Mouse (Mus musculus) right cerebral cortex, adult 18-20 months (tissue): ENCODE results near the gene Fndc10.
A peak's percentile ranks its signal among the peaks of the same experiment; 100 is the strongest.

Experiments used
- DNase-seq: peaks from one replicate; pipeline ENCODE4 v3.0.0; 2022; ENCODE audit warnings: mixed read lengths

The Fndc10 gene

DNA sequence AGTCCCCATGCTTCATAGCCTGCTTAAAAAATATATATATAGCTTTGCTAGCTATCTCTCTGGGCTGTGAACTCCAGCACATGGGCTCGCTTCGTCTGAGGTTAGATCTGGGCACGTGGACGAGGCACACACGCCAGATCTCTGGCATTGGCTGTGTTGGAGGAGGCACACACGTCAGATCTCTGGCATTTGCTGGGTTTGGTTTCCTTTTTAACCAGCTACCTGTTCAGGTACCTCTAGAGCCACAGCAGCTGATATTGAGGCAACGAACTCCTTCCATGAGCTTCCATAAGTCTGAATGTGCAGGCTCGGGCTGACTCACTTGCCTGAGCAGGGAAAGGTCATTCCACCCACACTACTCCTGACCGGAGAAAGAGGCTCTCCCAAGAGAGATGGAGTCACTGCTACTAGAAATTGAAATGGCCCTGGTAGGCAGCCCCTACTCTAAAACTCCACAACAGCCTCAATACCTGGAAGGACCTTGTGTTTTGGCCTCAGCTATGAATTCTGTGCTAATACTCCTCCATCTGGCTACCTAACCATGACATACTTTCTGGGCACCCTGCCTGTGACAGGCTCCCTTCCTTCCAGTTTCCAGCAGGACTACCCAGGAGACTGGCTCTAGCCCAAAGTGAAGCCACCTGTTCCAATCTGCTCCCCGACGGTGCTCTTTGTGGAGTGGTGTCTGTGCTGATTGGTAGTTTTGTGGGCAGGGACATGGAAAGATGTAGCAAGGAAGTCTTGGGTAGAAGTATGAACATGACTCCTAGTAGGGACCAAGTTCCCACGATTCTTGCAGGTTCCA is 3.4 kb upstream of the Fndc10 start:
- no peak for DNase-seq

DNA sequence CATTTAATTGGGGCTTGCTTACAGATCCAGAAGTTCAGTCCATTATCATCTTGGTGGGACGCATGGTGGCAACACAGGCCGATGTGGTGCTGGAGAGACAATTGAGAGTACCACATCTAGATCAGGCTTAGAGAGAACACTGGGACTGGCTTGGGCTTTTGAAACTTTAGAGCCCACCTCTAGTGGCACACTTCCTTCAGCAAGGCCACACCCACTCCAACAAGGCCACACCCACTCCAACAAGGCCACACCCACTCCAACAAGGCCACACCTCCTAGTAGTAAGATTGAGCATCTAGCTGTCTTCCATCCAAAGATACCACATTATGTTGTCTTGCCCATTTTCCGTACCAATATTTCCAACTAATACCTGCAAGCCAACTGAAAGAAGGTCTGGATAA is 1.7 kb upstream of the Fndc10 start:
- DNase-seq, result no peak

DNA sequence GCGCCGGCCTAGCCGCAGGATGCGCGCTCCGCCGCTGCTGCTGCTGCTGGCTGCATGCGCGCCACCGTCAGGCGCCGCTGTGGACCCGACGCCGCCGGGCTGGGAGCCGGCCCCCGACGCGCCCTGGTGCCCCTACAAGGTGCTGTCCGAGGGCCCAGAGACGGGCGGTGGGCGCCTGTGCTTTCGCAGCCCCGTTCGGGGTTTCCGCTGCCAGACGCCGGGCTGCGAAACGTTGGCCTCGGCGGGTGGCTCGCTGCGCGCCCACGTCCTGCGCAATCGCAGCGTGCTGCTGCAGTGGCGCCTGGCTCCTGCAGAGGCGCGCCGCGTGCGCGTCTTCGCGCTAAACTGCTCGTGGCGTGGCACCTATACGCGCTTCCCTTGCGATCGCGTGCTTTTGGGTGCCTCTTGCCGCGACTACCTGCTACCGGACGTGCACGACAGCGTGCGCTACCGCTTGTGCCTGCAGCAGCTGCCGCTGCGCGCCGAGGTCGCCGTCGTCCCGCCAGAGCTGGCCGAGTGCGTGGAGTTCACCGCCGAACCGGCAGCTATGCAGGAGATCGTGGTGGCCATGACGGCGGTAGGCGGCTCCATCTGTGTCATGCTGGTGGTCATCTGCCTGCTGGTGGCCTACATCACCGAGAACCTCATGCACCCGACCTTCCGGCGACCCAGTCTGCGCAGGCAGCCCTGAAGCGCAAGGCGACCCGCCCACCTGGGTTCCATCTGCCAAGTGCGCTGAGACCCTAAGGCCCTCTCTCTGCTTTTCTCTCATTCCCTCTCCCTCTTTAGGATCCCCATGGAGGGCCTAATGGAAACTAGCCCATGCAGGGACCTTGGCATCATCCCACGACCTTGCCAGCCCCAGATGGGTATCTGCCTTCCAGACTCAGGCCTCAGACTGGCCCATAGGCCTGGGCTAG is 600 bp downstream of the Fndc10 start:
- DNase-seq, result peak; percentile 87

- no peak for DNase-seq
These were observed 1.5 kb downstream of the Fndc10 start for GRCm38 (mm10) chr4:155695531-155696062.

GRCm38 (mm10) chr4:155696261-155697255 is 2.4 kb downstream of the Fndc10 start:
- peak; percentile 34 for DNase-seq

GRCm38 (mm10) chr4:155700425-155700824 is 6.3 kb downstream of the Fndc10 start:
- no peak for DNase-seq

DNA sequence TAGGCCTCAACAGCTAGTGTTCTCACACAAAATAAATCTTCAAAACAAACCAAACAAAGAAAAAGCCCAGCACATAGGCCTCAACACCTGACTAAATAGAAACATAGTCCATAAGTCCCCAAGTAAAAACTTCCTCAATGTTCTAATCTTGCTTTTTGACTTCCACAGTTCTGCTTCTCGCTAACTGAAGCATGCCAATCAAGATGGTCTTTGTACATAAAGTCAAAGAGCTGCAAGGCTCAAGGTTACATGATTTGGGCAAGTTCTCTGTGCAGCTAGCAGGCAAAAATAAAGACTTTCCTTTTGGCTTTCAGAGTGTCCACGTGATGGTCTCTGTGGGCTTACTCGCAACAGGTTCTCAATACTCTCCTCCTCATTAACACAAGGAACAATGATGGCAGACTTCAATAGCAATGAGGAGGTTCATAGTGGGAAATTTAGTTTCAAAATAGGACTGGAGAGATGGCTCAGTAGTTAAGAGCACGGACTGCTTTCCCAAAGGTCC is 9.3 kb downstream of the Fndc10 start:
- DNase-seq, result no peak

DNA sequence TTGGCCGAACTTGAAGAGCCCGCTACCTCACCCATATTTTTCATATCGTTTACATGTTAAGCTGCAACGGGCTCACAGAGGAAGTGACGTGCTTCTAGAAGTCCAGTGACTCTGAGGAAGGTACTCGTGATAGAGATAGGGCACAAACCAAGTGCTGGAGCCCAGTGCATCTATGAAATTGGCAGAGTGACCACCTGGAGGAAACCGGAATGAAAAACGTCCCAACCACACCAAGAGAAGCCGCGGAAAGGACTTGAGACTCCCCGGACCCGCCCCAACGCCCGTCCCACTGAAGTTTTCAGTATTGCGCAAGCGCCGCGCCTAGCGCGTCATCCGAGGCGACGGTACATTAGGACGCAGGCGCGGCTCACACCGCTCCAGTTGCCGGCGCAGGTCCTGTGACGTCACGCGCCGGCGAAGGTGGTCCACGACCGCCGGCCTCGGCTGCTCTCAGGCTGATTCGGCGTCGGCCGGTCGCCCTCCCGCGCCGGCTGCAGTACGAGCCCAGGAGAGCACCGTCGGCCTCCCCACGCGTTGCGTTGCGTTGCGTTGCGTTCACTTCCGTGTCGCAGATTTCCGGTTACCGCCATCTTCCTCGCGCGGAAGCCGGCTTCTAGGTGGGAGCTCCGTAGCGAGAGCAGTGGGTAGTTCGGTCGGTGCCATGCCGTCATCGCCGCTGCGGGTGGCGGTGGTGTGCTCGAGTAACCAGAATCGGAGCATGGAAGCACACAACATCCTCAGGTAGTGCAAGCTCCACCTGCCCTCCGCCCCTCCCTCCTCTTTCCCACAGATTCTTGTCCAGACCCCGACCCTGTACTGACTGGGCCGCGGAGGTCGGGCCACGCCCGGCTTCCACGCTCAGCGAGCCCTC is 10.8 kb downstream of the Fndc10 start, which contains the start of gene Ssu72:
Ssu72 (plus strand) TSS at position 80 of the 871 bp plus-strand sequence.
- peak; percentile 95 for DNase-seq

DNA sequence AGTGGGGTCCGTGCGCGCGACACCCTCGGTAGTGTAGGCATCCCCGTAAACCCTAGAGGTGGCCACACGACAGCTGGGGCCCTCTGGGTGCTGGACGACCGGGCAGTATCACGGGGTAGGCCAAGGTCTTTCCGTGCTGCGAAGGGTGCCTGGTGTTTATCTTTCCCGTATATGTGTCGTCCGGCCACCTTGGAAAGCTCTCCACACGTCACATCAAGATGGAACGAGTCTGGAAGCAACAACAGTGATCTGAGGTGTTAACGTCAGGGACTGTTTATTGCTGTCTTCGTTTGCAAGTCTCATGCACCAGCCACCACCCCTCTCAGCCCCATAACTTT is 11.4 kb downstream of the Fndc10 start:
- no peak for DNase-seq

DNA sequence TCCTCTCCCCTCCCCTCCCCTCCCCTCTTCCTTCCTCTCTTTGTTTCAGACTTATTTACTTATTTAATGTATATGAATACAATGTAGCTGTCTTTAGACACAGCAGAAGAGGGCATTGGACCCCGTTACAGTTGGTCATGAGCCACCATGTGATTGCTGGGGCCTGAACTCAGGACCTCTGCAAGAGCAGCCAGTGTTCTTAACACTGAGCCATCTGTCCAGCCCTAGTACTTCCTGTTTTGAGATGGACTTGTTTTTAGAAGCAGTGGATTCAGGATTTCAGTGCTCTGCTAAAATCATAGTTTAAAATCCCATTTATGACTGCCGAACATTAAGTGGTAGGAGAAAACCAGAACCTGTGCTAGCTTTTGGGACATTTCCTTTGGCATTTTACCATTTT is 14.4 kb downstream of the Fndc10 start:
- no peak for DNase-seq

GRCm38 (mm10) chr4:155708988-155709387 is 14.8 kb downstream of the Fndc10 start:
- no peak for DNase-seq

GRCm38 (mm10) chr4:155710521-155711252 is 16.5 kb downstream of the Fndc10 start:
- no peak for DNase-seq

GRCm38 (mm10) chr4:155721668-155722083 is 27.5 kb downstream of the Fndc10 start:
- no peak for DNase-seq

- no peak for DNase-seq
These were observed 33.9 kb downstream of the Fndc10 start for GRCm38 (mm10) chr4:155727993-155728392.

GRCm38 (mm10) chr4:155733267-155733666 is 39.1 kb downstream of the Fndc10 start:
- no peak for DNase-seq

- DNase-seq, result peak; percentile 93
These were observed 40.3 kb downstream of the Fndc10 start, which contains the start of gene Tmem240 for GRCm38 (mm10) chr4:155734350-155734941. Tmem240 (plus strand) TSS chr4:155734800.

GRCm38 (mm10) chr4:155734951-155735702 is 41.0 kb downstream of the Fndc10 start:
- DNase-seq, result peak; percentile 43

- no peak for DNase-seq
These were observed 41.6 kb downstream of the Fndc10 start for GRCm38 (mm10) chr4:155735788-155736187.

DNA sequence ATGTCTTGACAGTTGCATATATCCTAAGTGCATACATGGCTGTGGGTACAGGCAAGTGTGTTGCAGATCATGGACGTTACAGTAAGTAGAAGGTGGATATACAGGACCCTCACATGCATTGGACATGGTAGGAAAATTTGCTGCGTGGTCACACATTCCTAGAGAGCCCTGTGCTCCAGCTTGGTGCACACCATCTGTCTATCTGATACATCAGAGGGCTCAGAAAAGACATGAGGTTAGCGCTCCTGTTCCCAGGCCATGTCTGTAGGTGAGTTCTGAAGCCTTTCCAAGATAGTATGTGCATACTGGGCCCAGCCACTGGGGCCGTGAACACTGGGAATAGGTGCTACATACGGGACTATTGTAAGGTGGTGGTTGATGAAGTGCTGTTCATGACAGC is 42.3 kb downstream of the Fndc10 start:
- no peak for DNase-seq
